ENCODE assay signal across 31 mouse cellular contexts in the genomic region with DNA sequence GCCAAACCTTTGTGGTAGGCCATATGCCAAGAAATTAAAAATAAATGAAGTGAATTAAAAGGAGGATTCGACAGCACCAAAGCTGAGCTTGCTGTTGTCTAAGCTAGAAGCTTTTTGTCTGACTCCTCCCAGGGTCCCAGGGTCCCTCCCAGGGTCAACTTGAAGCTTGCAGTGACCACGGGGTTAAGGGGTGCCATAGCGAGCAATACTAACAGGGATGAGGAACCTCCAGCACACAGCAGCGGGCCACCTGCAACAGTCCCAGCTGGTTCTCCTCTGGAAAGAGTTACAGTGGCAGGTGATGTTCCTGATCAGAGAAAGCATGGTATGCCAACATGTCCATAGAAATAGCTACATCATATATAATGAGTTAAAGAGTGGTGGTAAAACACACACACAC.
"Had no signal": no experiment of that assay in that cellular context is flagged by ENCODE, and none has a peak within 500 bp of the region (broad histone marks: within the 10 kb centered on the region; RNA-seq: fewer than 3 reads in every experiment).

No protein-coding gene starts in this region.

- H3K4me3 ChIP-seq: left cerebral cortex, adult 2 months; limb, embryonic 10.5 days; limb, embryonic 12.5 days; limb, embryonic 13.5 days; limb, embryonic 15.5 days; liver, embryonic 12.5 days; liver, embryonic 13.5 days; liver, embryonic 15.5 days; lung, embryonic 15.5 days; megakaryocyte, embryonic 14.5 days; midbrain, embryonic 10.5 days; midbrain, embryonic 12.5 days; midbrain, embryonic 15.5 days; myocyte; neural tube, embryonic 12.5 days had no signal

- H3K9ac ChIP-seq: limb, embryonic 12.5 days; limb, embryonic 13.5 days; limb, embryonic 15.5 days; liver, embryonic 12.5 days; liver, embryonic 13.5 days; liver, embryonic 14.5 days; liver, embryonic 15.5 days; liver, postnatal 0 days; lung, embryonic 14.5 days; lung, embryonic 15.5 days; midbrain, embryonic 12.5 days; midbrain, embryonic 15.5 days; neural tube, embryonic 12.5 days had no signal

- H3K36me3 ChIP-seq: limb, embryonic 10.5 days; limb, embryonic 12.5 days; limb, embryonic 13.5 days; limb, embryonic 15.5 days; liver, embryonic 12.5 days; liver, embryonic 13.5 days; liver, embryonic 15.5 days; lung, embryonic 15.5 days; midbrain, embryonic 10.5 days; midbrain, embryonic 12.5 days; midbrain, embryonic 15.5 days; neural tube, embryonic 12.5 days had no signal

- ATAC-seq: liver, embryonic 12.5 days; liver, postnatal 0 days; lung, postnatal 0 days; midbrain, embryonic 15.5 days; midbrain, embryonic 16.5 days had no signal

- H3K4me1 ChIP-seq: liver, embryonic 12.5 days; liver, embryonic 13.5 days; liver, embryonic 15.5 days; megakaryocyte, embryonic 14.5 days had no signal

- H3K9me3 ChIP-seq: limb, embryonic 10.5 days; limb, embryonic 12.5 days; limb, embryonic 13.5 days; limb, embryonic 15.5 days; liver, embryonic 12.5 days; liver, embryonic 13.5 days; liver, embryonic 15.5 days; lung, embryonic 15.5 days; megakaryocyte, embryonic 14.5 days; midbrain, embryonic 10.5 days; midbrain, embryonic 12.5 days; midbrain, embryonic 15.5 days; neural tube, embryonic 12.5 days had no signal

- H3K27me3 ChIP-seq: limb, embryonic 12.5 days; limb, embryonic 13.5 days; limb, embryonic 15.5 days; liver, embryonic 12.5 days; liver, embryonic 13.5 days; liver, embryonic 15.5 days; lung, embryonic 15.5 days; megakaryocyte, embryonic 14.5 days; midbrain, embryonic 15.5 days; neural tube, embryonic 12.5 days had no signal

- H3K27ac ChIP-seq: left cerebral cortex, adult 2 months; limb, embryonic 10.5 days; limb, embryonic 12.5 days; limb, embryonic 13.5 days; limb, embryonic 15.5 days; liver, embryonic 12.5 days; liver, embryonic 13.5 days; liver, embryonic 14.5 days; liver, embryonic 15.5 days; lung, embryonic 15.5 days; macrophage; midbrain, embryonic 10.5 days; midbrain, embryonic 12.5 days; midbrain, embryonic 15.5 days; neural tube, embryonic 12.5 days had no signal

- DNase-seq: left cerebral cortex, postnatal 4 days; liver; liver, embryonic 13.5 days; liver, postnatal 0 days; lung, adult 18-20 months; lung, adult 2 months; lung, embryonic 14.5 days; lung, postnatal 10 days; lung, postnatal 14 days; lung, postnatal 36 days; lung, postnatal 4 days; midbrain, embryonic 14.5 days had no signal

- H3K4me2 ChIP-seq: limb, embryonic 12.5 days; limb, embryonic 13.5 days; limb, embryonic 15.5 days; liver, embryonic 11.5 days; liver, embryonic 12.5 days; liver, embryonic 13.5 days; liver, embryonic 15.5 days; lung, embryonic 14.5 days; lung, embryonic 15.5 days; midbrain, embryonic 12.5 days; midbrain, embryonic 15.5 days; neural tube, embryonic 12.5 days had no signal
